ENCODE assay signal across 13 mouse cellular contexts in genomic region chr16:87364231-87364630, GRCm38 (mm10). TPM values are rescaled to one million over a fixed set of nuclear protein-coding genes. Genes with fewer than 3 reads are reported as not detected.
DNase-seq lines count a peak whose midpoint lies in the region; ATAC-seq and TF ChIP-seq lines count a peak whose summit lies in the region.
"Had no signal": no experiment of that assay in that cellular context is flagged by ENCODE, and none has a peak within 500 bp of the region (broad histone marks: within the 10 kb centered on the region; RNA-seq: fewer than 3 reads in every experiment).

No protein-coding gene starts in this region.

- 86% methylated on average over 4 of the region's 4 CpGs for WGBS in liver, adult 2 months
- 76% methylated on average over 4 of the region's 4 CpGs for WGBS in liver, embryonic 12.5 days (ENCODE audit: insufficient replicate concordance)
- WGBS in heart, postnatal 0 days, result 18% methylated on average over 4 of the region's 4 CpGs

- no peak for TF ChIP-seq CTCF in gastrocnemius, adult 2 months (IDR thresholded peaks at IDR 0.05)
- TF ChIP-seq CTCF in liver, adult 2 months (IDR thresholded peaks at IDR 0.05; ENCODE audit: low read depth, low read length), result no peak
- no peak for TF ChIP-seq CTCF in heart, postnatal 0 days (IDR thresholded peaks at IDR 0.05; ENCODE audit: low read depth)

- DNase-seq in gastrocnemius, adult 2 months, result peak; percentile 34
- DNase-seq in gastrocnemius, postnatal 25 days, result no peak
- peak; percentile 7 for DNase-seq in liver, adult 2 months (ENCODE audit: extremely low read depth, low read depth, low spot score)
- no peak for DNase-seq in heart, postnatal 0 days (ENCODE audit: low spot score)
- DNase-seq in lung, postnatal 14 days, result peak; percentile 60
- DNase-seq in layer of hippocampus, adult 9-10 months (ENCODE audit: low spot score), result no peak
- DNase-seq: right cerebral cortex, postnatal 25 days; thymus, adult 18-20 months had no signal

- H3K27ac ChIP-seq in gastrocnemius, adult 2 months, result no peak overlapping the region
- no peak overlapping the region for H3K27ac ChIP-seq in liver, adult 2 months (replicated peaks; ENCODE audit: insufficient read depth, low read depth, low read length)
- no peak overlapping the region for H3K27ac ChIP-seq in liver, embryonic 12.5 days
- peak overlapping the region; percentile 32; the same call in 1 of the 2 replicates for H3K27ac ChIP-seq in heart, postnatal 0 days (ENCODE audit: low read depth)
- H3K27ac ChIP-seq: forebrain, embryonic 12.5 days; hindbrain, embryonic 13.5 days had no signal

- no peaks in the 10 kb centered on the region for H3K27me3 ChIP-seq in liver, adult 2 months (ENCODE audit: control insufficient read depth, insufficient read depth, low read length)
- no peaks in the 10 kb centered on the region for H3K27me3 ChIP-seq in liver, embryonic 12.5 days (replicated peaks)
- H3K27me3 ChIP-seq in heart, postnatal 0 days (ENCODE audit: control insufficient read depth, insufficient read depth, low read length), result no peaks in the 10 kb centered on the region
- H3K27me3 ChIP-seq: forebrain, embryonic 12.5 days; hindbrain, embryonic 13.5 days; megakaryocyte, embryonic 14.5 days had no signal

- ATAC-seq in liver, embryonic 12.5 days, result no peak
- ATAC-seq in heart, postnatal 0 days (ENCODE audit: insufficient read depth, low read depth), result peak; percentile 68
- no peak for ATAC-seq in megakaryocyte, adult 5-6 weeks (ENCODE audit: poor library complexity, severe bottlenecking)

- H3K9me3 ChIP-seq in liver, embryonic 12.5 days (replicated peaks), result no peaks in the 10 kb centered on the region
- H3K9me3 ChIP-seq in heart, postnatal 0 days (replicated peaks; ENCODE audit: control insufficient read depth, low read length), result no peaks in the 10 kb centered on the region
- H3K9me3 ChIP-seq: forebrain, embryonic 12.5 days; hindbrain, embryonic 13.5 days; megakaryocyte, embryonic 14.5 days had no signal

- H3K9ac ChIP-seq in liver, adult 2 months (ENCODE audit: low read depth, low read length), result no peak overlapping the region
- H3K9ac ChIP-seq in liver, embryonic 12.5 days, result no peak overlapping the region
- no peak overlapping the region for H3K9ac ChIP-seq in heart, postnatal 0 days (replicated peaks; ENCODE audit: low read depth, low read length)
- H3K9ac ChIP-seq: forebrain, embryonic 12.5 days; hindbrain, embryonic 13.5 days had no signal

- no peak for TF ChIP-seq POLR2A in liver, adult 2 months (IDR thresholded peaks at IDR 0.05; ENCODE audit: extremely low read depth, insufficient read depth, low read length)

- no peak overlapping the region for H3K4me2 ChIP-seq in liver, embryonic 12.5 days
- no peak overlapping the region for H3K4me2 ChIP-seq in heart, postnatal 0 days (ENCODE audit: low read depth, low read length)
- H3K4me2 ChIP-seq: forebrain, embryonic 12.5 days; hindbrain, embryonic 13.5 days had no signal

- H3K4me1 ChIP-seq in liver, adult 2 months (ENCODE audit: control insufficient read depth, insufficient read depth, low read length), result no peaks in the 10 kb centered on the region
- no peaks in the 10 kb centered on the region for H3K4me1 ChIP-seq in liver, embryonic 12.5 days
- peaks cover 12% of the 10 kb centered on the region for H3K4me1 ChIP-seq in heart, postnatal 0 days (ENCODE audit: control insufficient read depth, insufficient read depth)
- H3K4me1 ChIP-seq: forebrain, embryonic 12.5 days; hindbrain, embryonic 13.5 days; megakaryocyte, embryonic 14.5 days had no signal

- no peaks in the 10 kb centered on the region for H3K79me2 ChIP-seq in liver, adult 2 months (ENCODE audit: control insufficient read depth, insufficient read depth, low read length)

- H3K36me3 ChIP-seq in liver, adult 2 months (ENCODE audit: control insufficient read depth, insufficient read depth, low read length), result peaks cover 29% of the 10 kb centered on the region; the same call in 1 of the 2 replicates
- H3K36me3 ChIP-seq in liver, embryonic 12.5 days, result peaks cover 66% of the 10 kb centered on the region
- H3K36me3 ChIP-seq in heart, postnatal 0 days (replicated peaks; ENCODE audit: control insufficient read depth, insufficient read depth, low read length), result peaks cover 64% of the 10 kb centered on the region

- H3K4me3 ChIP-seq in gastrocnemius, adult 2 months, result no peak overlapping the region
- no peak overlapping the region for H3K4me3 ChIP-seq in liver, adult 2 months (ENCODE audit: insufficient read depth, low read depth, low read length)
- H3K4me3 ChIP-seq in liver, embryonic 12.5 days, result no peak overlapping the region
- H3K4me3 ChIP-seq in heart, postnatal 0 days (ENCODE audit: low read depth, low read length), result no peak overlapping the region
- H3K4me3 ChIP-seq: forebrain, embryonic 12.5 days; hindbrain, embryonic 13.5 days; megakaryocyte, embryonic 14.5 days had no signal

- intact Hi-C loops in gastrocnemius, adult 2 months (cut with DNase I), result no loop called here

- TF ChIP-seq EP300 in heart, postnatal 0 days (IDR thresholded peaks at IDR 0.05; ENCODE audit: low read depth), result no peak

RNA-seq across cellular contexts. Expression of gene N6amt1, which starts 10.2 kb away (rescaled TPM):
- 1 to 10 TPM; 7.9 to 9.2 TPM for total RNA-seq in gastrocnemius, adult 2 months (2021)
- total RNA-seq in gastrocnemius, postnatal 25 days (2021), result 1 to 10 TPM; 6.6 to 7.1 TPM
- 7.9 and 9.1 TPM in 2 replicates for total RNA-seq in liver, adult 2 months (2014; rRNA removed)
- polyA plus RNA-seq in liver, adult 2 months (2012; rRNA removed), result 4.0 and 4.9 TPM in 2 replicates
- 10.2 and 10.3 TPM in 2 replicates for polyA plus RNA-seq in liver, embryonic 12.5 days (2016; fragmentation: Nextera tagmentation; extraction: Ambion mirVana)
- 13.9 and 20.9 TPM in 2 replicates for total RNA-seq in heart, postnatal 0 days (2014; rRNA removed; ENCODE audit: low replicate concordance)
- polyA plus RNA-seq in heart, postnatal 0 days (2015; fragmentation: Nextera tagmentation; extraction: Ambion mirVana), result 33.9 and 40.4 TPM in 2 replicates
- 9.1 and 9.5 TPM in 2 replicates for total RNA-seq in megakaryocyte, adult 5-6 weeks (2015)
- 6.3 and 6.9 TPM in 2 replicates for total RNA-seq in megakaryocyte, adult 5-6 weeks (2017)

Comparison
In these comparisons a context has a peak if more than half of its experiments do, and no peak if none do; other contexts are left out.
1. DNase-seq: peak in gastrocnemius, adult 2 months (single experiment), liver, adult 2 months (single experiment) and lung, postnatal 14 days (single experiment); none in gastrocnemius, postnatal 25 days (single experiment), heart, postnatal 0 days (single experiment) and layer of hippocampus, adult 9-10 months (single experiment).